Mouse (Mus musculus): ENCODE results near the gene Pla2g2c.

The Pla2g2c gene

DNA sequence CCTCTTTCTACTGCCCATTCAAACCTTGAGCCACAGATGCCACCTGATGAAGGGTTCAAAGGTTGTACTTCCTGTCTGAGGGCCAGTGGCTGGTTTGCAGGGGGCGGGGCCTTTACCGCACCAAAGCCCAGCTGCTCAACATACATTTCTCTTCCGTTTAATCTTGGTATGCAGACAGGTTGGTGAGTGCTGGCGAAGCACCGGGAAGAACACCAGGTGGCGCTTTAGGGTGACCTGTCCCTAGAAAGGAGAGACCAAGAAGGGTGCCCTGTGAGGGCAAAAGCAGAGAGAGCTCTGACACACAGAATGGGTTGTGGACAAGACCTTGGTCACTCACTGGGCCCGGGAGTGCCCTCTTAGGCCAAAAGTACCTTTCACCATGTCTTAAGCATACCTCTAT, 16.0 kb upstream of the Pla2g2c start:
- in situ Hi-C loops (cut with MboI; ENCODE audit: unreplicated experiment in 2 of 2), result loop anchor here in 1 of 2 experiments (5.0 to 10.0 kb wide), 3 partner anchors 144 to 261 kb away; no protein-coding TSS in a partner anchor

- in situ Hi-C loops (cut with MboI; ENCODE audit: unreplicated experiment in 2 of 2), result loop anchor here in 1 of 2 experiments (5.0 to 10.0 kb wide), 3 partner anchors 144 to 262 kb away; no protein-coding TSS in a partner anchor
These were observed 15.3 kb upstream of the Pla2g2c start for GRCm38 (mm10) chr4:138709246-138709645.

- in situ Hi-C loops (cut with MboI; ENCODE audit: unreplicated experiment in 2 of 2), result loop anchor here in 1 of 2 experiments (5.0 to 10.0 kb wide), 3 partner anchors 145 to 263 kb away; no protein-coding TSS in a partner anchor
These were observed 14.6 kb upstream of the Pla2g2c start for GRCm38 (mm10) chr4:138709944-138710343.

- in situ Hi-C loops (cut with MboI; ENCODE audit: unreplicated experiment in 2 of 2), result no loop called here
These were observed 14.0 kb upstream of the Pla2g2c start for GRCm38 (mm10) chr4:138710633-138711032.

DNA sequence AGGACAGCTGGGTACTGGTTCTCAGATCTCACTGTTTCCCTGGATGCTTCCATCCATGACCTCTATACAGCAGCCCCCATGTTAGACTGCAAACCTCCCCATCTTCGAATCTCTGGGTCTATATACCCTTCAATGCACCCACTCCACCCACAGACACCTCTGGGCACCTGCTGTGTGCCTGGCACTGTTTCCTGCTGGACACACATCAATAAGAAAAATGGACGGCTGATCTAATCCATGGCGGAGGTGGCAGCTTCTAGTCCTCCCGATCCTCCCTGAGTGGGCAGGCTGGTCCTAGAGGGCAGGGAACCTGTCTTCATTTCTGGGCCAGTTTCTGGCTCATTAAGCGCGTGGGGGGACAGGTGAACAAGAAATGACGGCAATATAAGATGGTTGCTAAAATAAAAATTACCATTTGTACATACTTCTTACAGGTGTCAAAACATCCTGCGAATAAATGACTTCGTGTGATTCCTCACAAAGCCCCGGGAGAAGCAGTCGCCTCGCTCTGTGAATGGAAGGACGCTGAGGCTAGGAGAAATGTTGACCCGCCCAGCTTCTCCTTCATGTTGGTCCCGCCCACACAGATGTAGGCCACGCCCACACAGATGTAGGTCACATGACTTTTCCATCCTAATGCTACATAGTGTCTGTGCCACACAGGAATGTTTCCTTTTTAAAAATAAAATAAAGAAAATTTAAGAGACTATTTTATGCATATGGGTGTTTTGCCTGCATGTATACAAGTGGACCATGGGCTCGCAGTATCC, 13.4 kb upstream of the Pla2g2c start:
- in situ Hi-C loops (cut with MboI; ENCODE audit: unreplicated experiment in 2 of 2), result no loop called here

DNA sequence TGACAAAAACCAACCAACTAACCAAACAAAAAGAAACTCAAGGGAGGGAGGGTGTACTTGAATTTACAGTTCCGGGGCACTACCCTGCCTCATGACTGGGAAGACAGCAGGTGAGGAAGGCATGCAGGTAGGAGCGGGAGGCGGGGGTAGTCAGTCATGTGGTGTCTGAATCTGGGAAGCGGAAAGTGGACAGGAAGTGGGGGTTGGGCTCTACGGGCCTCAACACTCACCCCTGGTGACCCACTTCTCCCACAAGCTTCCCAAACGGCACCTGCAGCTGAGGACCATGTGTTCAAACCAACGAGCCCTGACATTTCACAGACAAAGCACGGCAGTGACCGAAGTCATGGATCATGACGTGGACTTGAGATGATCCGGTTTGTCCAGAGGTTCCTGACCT, 12.5 kb upstream of the Pla2g2c start:
- in situ Hi-C loops (cut with MboI; ENCODE audit: unreplicated experiment in 2 of 2), result no loop called here

GRCm38 (mm10) chr4:138712621-138713020, 12.0 kb upstream of the Pla2g2c start:
- in situ Hi-C loops (cut with MboI; ENCODE audit: unreplicated experiment in 2 of 2), result no loop called here

DNA sequence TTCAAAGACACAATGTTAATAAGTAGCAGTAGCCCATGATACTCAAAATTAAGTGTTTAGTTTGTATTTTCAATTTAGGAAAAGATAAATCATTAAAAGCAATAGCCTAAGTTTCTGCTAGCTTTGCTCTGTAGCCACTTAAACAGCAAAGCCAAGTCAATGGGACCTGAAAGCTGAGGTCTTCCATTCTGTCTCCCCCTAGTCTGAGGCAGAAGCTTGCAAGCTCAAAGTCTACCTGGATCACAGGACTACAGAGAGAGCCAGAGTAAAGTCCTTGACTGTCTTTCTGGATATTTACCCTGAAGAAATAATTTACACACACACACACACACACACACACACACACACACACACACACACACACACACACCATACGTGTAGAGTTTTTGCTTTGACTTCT, 10.4 kb upstream of the Pla2g2c start:
- in situ Hi-C loops (cut with MboI; ENCODE audit: unreplicated experiment in 2 of 2), result no loop called here

- in situ Hi-C loops (cut with MboI; ENCODE audit: unreplicated experiment in 2 of 2), result no loop called here
These were observed 7.9 kb upstream of the Pla2g2c start for GRCm38 (mm10) chr4:138716697-138717096.

DNA sequence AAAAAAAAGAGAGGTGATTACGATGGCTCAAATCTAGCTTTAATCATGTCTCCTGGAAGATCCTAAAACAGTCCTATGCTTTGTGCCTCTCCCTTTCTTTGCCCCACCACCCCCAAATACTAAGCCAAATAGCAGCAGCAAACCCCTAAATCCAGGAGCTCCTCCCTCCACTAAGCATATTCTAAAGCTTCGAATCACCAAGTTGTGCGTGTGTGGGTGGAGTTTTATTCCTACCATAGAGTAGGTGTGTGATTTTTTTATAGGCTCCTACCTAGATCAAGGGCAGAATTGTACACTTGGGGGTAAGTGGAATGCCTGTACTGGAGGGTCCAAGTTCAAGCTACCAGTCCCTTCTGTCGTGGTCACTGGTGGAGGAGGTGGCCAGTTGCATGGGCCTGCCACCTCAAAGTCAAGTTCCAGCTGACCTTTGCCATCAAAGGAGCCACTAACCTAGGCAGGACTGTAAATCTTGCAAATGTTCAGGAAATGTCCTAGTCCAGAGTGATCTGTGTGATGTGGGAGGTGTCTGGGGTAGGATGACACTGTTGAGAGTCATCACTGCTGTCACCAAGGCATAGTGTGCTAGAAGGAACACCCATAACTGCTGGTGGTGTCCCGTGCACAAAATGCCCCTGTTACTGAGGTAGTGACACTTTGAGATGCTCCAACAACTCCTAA, 5.9 kb upstream of the Pla2g2c start:
- in situ Hi-C loops (cut with MboI; ENCODE audit: unreplicated experiment in 2 of 2), result no loop called here

DNA sequence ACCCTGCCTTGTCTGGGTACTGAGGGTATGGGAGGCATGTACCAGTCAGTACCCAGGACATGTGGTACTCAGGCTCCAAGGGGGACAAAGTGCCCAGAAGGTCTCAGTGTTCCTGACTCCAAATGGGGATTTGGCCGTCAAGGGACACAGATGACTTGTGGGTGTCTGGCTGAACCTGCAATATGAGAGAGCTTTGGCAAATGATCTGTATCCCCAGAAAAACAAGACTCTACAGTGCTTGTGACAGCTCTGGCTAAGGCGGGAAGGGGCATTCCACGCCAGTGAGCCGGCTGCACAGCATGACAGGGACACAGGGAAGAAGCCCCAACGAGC, 5.4 kb upstream of the Pla2g2c start:
- in situ Hi-C loops (cut with MboI; ENCODE audit: unreplicated experiment in 2 of 2), result no loop called here

DNA sequence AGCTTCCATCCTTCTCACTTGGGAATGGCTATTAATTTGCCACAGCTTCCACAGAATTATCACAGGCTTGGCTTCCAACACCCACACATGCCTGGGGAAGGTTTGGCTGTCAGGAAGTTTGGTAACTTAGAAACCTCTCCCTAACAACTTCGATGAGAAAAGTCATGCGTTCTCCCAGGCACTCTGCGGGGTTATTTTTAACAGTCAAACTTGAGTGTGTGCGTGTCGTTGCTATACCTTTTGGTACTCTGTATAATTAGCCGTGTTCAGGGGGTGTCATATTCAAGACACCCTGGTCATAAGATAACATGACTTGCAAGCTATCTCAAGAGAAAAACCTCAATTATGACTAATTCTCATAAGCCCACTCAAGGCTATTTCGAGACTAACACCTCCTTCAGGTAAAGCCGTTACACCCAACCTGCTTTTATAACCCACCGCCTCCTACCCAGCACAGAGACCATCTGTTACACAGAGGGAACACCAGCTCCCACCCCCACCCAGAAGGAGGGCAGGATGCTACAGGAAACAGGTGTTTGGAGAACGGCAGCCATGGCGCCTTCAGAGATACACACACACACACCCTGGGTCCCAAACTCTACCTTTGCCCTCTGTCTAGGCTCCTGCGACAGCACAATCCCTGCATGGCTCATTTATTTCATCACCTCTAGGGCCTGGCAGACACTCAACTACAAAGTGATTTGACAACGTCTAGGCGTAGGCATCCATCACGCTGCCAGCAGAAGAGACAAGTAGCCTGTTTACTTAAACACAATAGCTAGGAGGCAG, 905 bp upstream of the Pla2g2c start:
- in situ Hi-C loops (cut with MboI; ENCODE audit: unreplicated experiment in 2 of 2), result no loop called here

DNA sequence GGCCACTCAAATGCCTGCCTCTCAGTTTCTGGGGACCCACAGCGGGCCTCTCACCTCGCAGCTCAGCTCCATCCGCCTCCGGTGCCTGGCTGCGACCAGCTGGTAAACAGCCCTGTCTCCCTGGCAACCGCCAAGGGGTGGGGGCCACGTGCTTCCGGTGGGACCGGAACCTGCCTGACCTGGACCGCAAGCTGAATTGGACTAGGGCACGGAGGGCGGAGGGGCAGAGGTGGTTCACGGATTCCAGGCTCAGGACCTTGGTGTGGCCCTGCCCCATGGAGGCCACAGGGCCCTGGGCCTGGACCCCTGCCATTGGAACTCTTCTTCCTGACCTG, 502 bp downstream of the Pla2g2c start:
- in situ Hi-C loops (cut with MboI; ENCODE audit: unreplicated experiment in 2 of 2), result no loop called here

- in situ Hi-C loops (cut with MboI; ENCODE audit: unreplicated experiment in 2 of 2), result no loop called here
These were observed 1.2 kb downstream of the Pla2g2c start for GRCm38 (mm10) chr4:138725751-138726150.

DNA sequence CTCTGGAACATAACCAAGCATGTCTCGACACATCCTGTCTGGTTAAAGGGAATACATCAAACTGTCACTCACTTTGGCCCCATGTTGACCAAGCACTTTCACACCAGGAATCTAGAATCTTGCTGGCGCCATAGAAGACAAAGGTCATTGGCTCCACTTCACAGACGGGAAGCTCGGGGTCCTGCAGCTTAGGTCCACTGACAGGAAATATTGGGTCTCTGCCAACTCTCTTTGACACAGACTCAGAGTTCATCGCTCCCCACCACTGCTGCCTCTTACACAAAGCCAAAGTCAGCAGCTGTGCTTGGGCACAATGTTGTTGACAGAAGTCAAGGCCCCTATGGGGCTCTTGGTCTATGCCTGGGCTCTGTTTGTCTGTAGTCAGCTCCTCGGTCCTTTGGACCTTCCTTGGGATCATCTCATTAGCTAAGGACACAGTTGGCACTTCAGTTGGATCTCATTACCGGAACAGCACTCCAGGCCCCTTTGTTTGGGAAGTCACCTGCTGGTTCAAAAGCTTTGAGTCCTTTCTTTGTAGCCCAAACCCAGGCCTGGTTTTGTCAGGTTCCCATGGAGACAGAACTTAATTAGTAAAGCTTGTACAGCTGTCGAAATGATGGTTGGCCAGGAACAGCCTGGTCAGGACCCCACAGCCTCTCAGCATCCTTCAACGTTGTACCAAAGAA, 4.6 kb downstream of the Pla2g2c start:
- in situ Hi-C loops (cut with MboI; ENCODE audit: unreplicated experiment in 2 of 2), result no loop called here

- in situ Hi-C loops (cut with MboI; ENCODE audit: unreplicated experiment in 2 of 2), result no loop called here
These were observed 9.5 kb downstream of the Pla2g2c start for GRCm38 (mm10) chr4:138734105-138734504.

DNA sequence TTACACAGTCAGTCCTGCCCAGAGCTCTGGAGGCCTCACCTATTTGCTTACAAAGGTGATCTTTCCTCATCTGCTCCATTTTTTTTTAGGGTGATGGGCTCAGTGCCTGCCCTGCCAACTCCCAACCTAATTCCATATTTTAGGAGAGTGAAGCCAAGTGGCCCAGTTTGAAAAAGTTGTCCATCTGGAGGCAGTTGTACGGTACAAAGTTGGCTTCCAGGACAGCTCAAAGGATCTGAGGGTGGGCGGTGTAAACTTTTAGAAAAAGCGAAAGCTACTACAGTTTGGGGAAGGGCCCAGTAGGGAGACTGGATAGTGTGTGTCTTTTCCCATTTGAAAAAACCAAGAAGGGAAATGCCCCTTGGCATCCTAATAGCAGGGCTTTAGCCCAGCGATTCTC, 10.3 kb downstream of the Pla2g2c start:
- in situ Hi-C loops (cut with MboI; ENCODE audit: unreplicated experiment in 2 of 2), result no loop called here

GRCm38 (mm10) chr4:138737031-138737430, 12.4 kb downstream of the Pla2g2c start, which contains the start of gene Ubxn10:
TSS of gene Ubxn10 (minus strand) at chr4:138737167.
- in situ Hi-C loops (cut with MboI; ENCODE audit: unreplicated experiment in 2 of 2), result no loop called here

DNA sequence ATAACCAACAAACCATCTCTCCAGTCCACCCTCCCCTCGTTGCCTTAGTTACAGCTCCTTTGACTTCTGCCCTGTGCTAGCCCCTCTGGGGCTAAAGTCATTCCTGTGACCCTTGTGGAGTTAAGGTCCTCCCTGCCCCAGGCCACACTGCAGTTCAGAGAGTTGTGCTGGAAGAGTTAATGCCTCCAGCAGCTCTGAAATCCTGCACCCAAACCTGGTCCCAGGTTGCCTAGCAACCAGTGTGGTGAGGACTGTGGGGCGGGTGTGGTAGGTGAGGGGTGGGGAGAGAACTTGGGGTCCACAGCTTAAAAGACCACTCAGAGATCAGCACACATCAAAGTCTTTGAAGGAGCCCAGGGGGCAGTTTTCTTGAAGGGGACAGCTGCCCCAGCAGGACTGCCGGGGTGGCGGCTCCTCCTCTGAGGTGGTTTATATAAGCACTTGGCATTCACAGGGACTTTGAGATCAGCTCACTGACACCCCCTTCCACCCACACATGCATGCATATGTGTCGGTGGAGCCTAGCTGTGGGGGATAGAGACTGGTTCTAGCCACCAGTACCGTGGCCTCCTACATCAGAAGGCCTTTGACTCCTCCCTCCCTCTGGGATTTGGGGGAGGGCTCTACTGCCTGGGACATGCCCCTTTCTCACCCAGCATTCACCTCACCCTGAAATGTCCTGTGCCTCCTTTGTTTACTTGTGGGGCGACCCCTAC, 14.7 kb downstream of the Pla2g2c start:
- in situ Hi-C loops (cut with MboI; ENCODE audit: unreplicated experiment in 2 of 2), result no loop called here

DNA sequence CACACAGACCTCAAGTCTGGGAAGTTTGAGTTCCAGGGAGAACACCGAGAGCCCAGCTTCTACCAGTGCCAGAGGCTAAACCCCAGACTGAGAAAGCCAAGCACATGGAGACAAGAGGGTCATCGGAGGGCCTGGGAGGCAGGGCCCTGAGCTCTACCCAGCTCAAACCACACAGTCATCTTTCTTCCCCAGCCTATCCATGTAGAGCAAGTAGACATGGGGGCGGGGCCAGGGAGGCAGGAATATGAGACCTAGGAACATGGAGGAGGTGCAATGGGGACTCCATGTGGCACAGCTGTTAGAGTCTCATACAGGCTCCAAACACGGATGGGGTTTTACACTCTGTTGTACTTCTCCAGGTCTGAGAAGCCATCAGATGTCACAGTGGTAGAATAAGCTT, 21.3 kb downstream of the Pla2g2c start:
- in situ Hi-C loops (cut with MboI; ENCODE audit: unreplicated experiment in 2 of 2), result loop anchor here (5.0 kb wide), 1 partner anchor 106 kb away; no protein-coding TSS in a partner anchor

Data from v-Abl transformed pro-B cells (cell line).